Mouse (Mus musculus): ENCODE measurements at regions not wholly inside any gene's neighbourhood (a gene's known extent, or its start where the extent isn't known, plus 50 kb on each side); places are given as distances from the start of the nearest gene placed in this dataset.

DNA sequence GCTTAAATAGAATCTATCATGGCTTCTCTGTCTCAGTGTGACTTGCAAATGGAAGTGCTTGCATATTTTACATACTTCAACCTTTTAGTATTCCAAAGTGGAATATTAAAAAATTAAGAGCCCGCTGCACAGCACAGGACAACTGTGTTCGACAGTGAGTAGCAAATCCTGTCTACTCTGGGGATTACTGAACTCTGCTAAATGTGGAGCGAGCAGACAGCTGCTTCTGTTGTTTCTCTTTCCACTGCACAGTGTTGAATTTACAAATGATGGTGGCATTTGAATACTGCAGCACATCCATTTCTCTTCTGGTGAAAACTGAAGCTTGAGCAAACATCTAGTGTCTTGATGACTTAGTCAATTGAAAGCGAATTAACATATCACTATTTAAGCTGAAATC is 409.2 kb downstream of the Fam198b start:
- TF ChIP-seq SMC3 (IDR thresholded peaks at IDR 0.05; ENCODE audit: low read depth, low read length), result no peak
- no peak for TF ChIP-seq NRF1 (IDR thresholded peaks at IDR 0.05; ENCODE audit: low read depth, low read length)
- no peak for TF ChIP-seq MAX (IDR thresholded peaks at IDR 0.05; ENCODE audit: low read length)
- no peak for TF ChIP-seq SIN3A (IDR thresholded peaks at IDR 0.05; ENCODE audit: low read length)
- TF ChIP-seq POLR2A (IDR thresholded peaks at IDR 0.05; ENCODE audit: low read depth, low read length), result no peak
- TF ChIP-seq ZMIZ1 (IDR thresholded peaks at IDR 0.05; ENCODE audit: low read depth, low read length), result no peak
- TF ChIP-seq TCF12 (IDR thresholded peaks at IDR 0.05; ENCODE audit: low read depth, low read length), result no peak
- TF ChIP-seq USF1 (IDR thresholded peaks at IDR 0.05; ENCODE audit: low read depth, low read length), result no peak
- TF ChIP-seq MAFK (IDR thresholded peaks at IDR 0.05; ENCODE audit: insufficient replicate concordance, low read length), result no peak
